Mouse (Mus musculus) forebrain, embryonic 16.5 days (tissue): ENCODE measurements around the gene Usp44. TPM values are rescaled to one million over a fixed set of nuclear protein-coding genes. Genes with fewer than 3 reads are reported as not detected.

Source experiments
- ATAC-seq: fragments of 200-750 bp; cut with Nextera tagmentation; 2 replicates; pipeline ENCODE4 v1.8.0; 2017; ENCODE audit warnings: mild to moderate bottlenecking, moderate library complexity
- H3K27ac ChIP-seq: fragments of 300-500 bp; sonication (generic); 2 replicates; pipeline ENCODE4 v1.5.1; 2014; ENCODE audit warnings: low read length, control low read depth
- H3K27me3 ChIP-seq: fragments of 300-500 bp; sonication (generic); replicated peaks from 2 replicates; pipeline ENCODE4 v1.6.1; 2014; ENCODE audit warnings: low read length; ENCODE audit not compliant: control insufficient read depth, insufficient read depth
- H3K36me3 ChIP-seq: fragments of 300-500 bp; sonication (generic); 2 replicates; pipeline ENCODE4 v1.6.1; 2014; ENCODE audit not compliant: control insufficient read depth, insufficient read depth
- H3K4me1 ChIP-seq: fragments of 300-500 bp; sonication (generic); replicated peaks from 2 replicates; pipeline ENCODE4 v1.6.1; 2014; ENCODE audit warnings: low read length; ENCODE audit not compliant: control insufficient read depth, insufficient read depth
- H3K4me2 ChIP-seq: fragments of 300-500 bp; sonication (generic); 2 replicates; pipeline ENCODE4 v1.6.1; 2014; ENCODE audit warnings: mild to moderate bottlenecking, low read length, control low read depth
- H3K4me3 ChIP-seq: fragments of 300-500 bp; sonication (generic); replicated peaks from 2 replicates; pipeline ENCODE4 v1.5.1; 2014; ENCODE audit warnings: mild to moderate bottlenecking, low read length, control low read depth
- H3K9ac ChIP-seq: fragments of 300-500 bp; sonication (generic); replicated peaks from 2 replicates; pipeline ENCODE4 v1.6.1; 2014; ENCODE audit warnings: low read depth, low read length, control low read depth
- H3K9me3 ChIP-seq: fragments of 300-500 bp; sonication (generic); 2 replicates; pipeline ENCODE4 v1.6.1; 2016; ENCODE audit warnings: low read length; ENCODE audit not compliant: control insufficient read depth
- WGBS: fragments of 180-500 bp; shearing (Covaris S2); extraction: QIAGEN DNeasy Blood & Tissue Kit; methylation state at CpG from one replicate; pipeline ENCODE4 v1.1.7; 2014; 5-methylcytosine and 5-hydroxymethylcytosine counted together
- polyA plus RNA-seq: library from polyadenylated mRNA; unstranded; fragments of >200 nt; fragmentation: Nextera tagmentation; extraction: Ambion mirVana; gene quantifications from 2 replicates; pipeline ENCODE4 v1.2.1, GENCODE M21; 2015

Gene Usp44
- polyA plus RNA-seq, 1 experiment from 2014 or later, result 0.82 TPM

GRCm38 (mm10) chr10:93882738-93883364 lies 51.5 kb downstream of the Usp44 start:
- Histone ChIP-seq H3K9me3 (no peaks in the 10 kb centered on the region), H3K4me1 (peaks cover 1% of the 10 kb centered on the region), H3K4me2 (no peak overlapping the region), H3K4me3 (no peak overlapping the region), H3K27me3 (no peaks in the 10 kb centered on the region), H3K27ac (no peak overlapping the region), H3K9ac (no peak overlapping the region), H3K36me3 (peaks cover 25% of the 10 kb centered on the region)
- ATAC-seq, result no peak
- WGBS, result 71% methylated on average over 8 of the region's 8 CpGs

- Histone ChIP-seq H3K36me3 (peaks cover 16% of the 10 kb centered on the region), H3K4me2 (no peak overlapping the region), H3K4me1 (peaks cover 17% of the 10 kb centered on the region), H3K9me3 (no peaks in the 10 kb centered on the region), H3K9ac (no peak overlapping the region), H3K27ac (no peak overlapping the region), H3K27me3 (no peaks in the 10 kb centered on the region), H3K4me3 (no peak overlapping the region)
- ATAC-seq, result no peak
- 90% methylated on average over 14 of the region's 14 CpGs for WGBS
Observed at GRCm38 (mm10) chr10:93885839-93886477, 54.6 kb downstream of the Usp44 start.

GRCm38 (mm10) chr10:93888590-93888934 lies 57.2 kb downstream of the Usp44 start:
- ATAC-seq, result no peak
- H3K27ac ChIP-seq, result peak overlapping the region; percentile 94
- H3K36me3 ChIP-seq, result peaks cover 16% of the 10 kb centered on the region
- peaks cover 17% of the 10 kb centered on the region for H3K4me1 ChIP-seq
- H3K4me2 ChIP-seq, result peak overlapping the region; percentile 95
- 20% methylated on average over 10 of the region's 10 CpGs for WGBS
- no peaks in the 10 kb centered on the region for H3K9me3 ChIP-seq
- H3K9ac ChIP-seq, result peak overlapping the region; percentile 95
- peak overlapping the region; percentile 99 for H3K4me3 ChIP-seq
- H3K27me3 ChIP-seq, result no peaks in the 10 kb centered on the region

- Histone ChIP-seq H3K27me3 (no peaks in the 10 kb centered on the region), H3K9ac (peak overlapping the region; percentile 95), H3K4me3 (peak overlapping the region; percentile 99), H3K36me3 (peaks cover 16% of the 10 kb centered on the region), H3K4me1 (peaks cover 17% of the 10 kb centered on the region), H3K27ac (peak overlapping the region; percentile 94), H3K4me2 (peak overlapping the region; percentile 95), H3K9me3 (no peaks in the 10 kb centered on the region)
- WGBS, result under 1% methylated on average over 38 of the region's 38 CpGs
- ATAC-seq, result peak; percentile 69
Observed at GRCm38 (mm10) chr10:93888935-93889578, 57.7 kb downstream of the Usp44 start.

- Histone ChIP-seq H3K4me3 (peak overlapping the region; percentile 99), H3K27ac (peak overlapping the region; percentile 94), H3K9me3 (no peaks in the 10 kb centered on the region), H3K36me3 (peaks cover 15% of the 10 kb centered on the region), H3K27me3 (no peaks in the 10 kb centered on the region), H3K9ac (peak overlapping the region; percentile 95), H3K4me1 (peaks cover 17% of the 10 kb centered on the region), H3K4me2 (peak overlapping the region; percentile 95)
- 0% methylated on average over 21 of the region's 30 CpGs for WGBS
- peak; percentile 100 for ATAC-seq
Observed at GRCm38 (mm10) chr10:93889579-93889950, 58.2 kb downstream of the Usp44 start.

- under 1% methylated on average over 22 of the region's 22 CpGs for WGBS
- H3K4me1 ChIP-seq, result peaks cover 17% of the 10 kb centered on the region
- H3K4me3 ChIP-seq, result peak overlapping the region; percentile 99
- H3K27ac ChIP-seq, result peak overlapping the region; percentile 94
- no peaks in the 10 kb centered on the region for H3K27me3 ChIP-seq
- peaks cover 11% of the 10 kb centered on the region for H3K36me3 ChIP-seq
- H3K4me2 ChIP-seq, result peak overlapping the region; percentile 95
- H3K9me3 ChIP-seq, result no peaks in the 10 kb centered on the region
- H3K9ac ChIP-seq, result peak overlapping the region; percentile 95
- ATAC-seq, result peak; percentile 54; the same call in 1 of the 2 replicates
Observed at GRCm38 (mm10) chr10:93889976-93890375, 58.6 kb downstream of the Usp44 start.

GRCm38 (mm10) chr10:93890565-93890964 lies 59.2 kb downstream of the Usp44 start:
- H3K27ac ChIP-seq, result no peak overlapping the region
- H3K4me3 ChIP-seq, result peak overlapping the region; percentile 99
- peaks cover 17% of the 10 kb centered on the region for H3K4me1 ChIP-seq
- 64% methylated on average over 4 of the region's 4 CpGs for WGBS
- no peak for ATAC-seq
- no peak overlapping the region for H3K9ac ChIP-seq
- peak overlapping the region; percentile 95 for H3K4me2 ChIP-seq
- H3K36me3 ChIP-seq, result peaks cover 7% of the 10 kb centered on the region
- H3K9me3 ChIP-seq, result no peaks in the 10 kb centered on the region
- H3K27me3 ChIP-seq, result no peaks in the 10 kb centered on the region

GRCm38 (mm10) chr10:93891031-93891430 lies 59.7 kb downstream of the Usp44 start:
- Histone ChIP-seq H3K9ac (no peak overlapping the region), H3K27me3 (no peaks in the 10 kb centered on the region), H3K27ac (no peak overlapping the region), H3K9me3 (no peaks in the 10 kb centered on the region), H3K4me2 (no peak overlapping the region), H3K4me3 (no peak overlapping the region), H3K36me3 (peaks cover 2% of the 10 kb centered on the region), H3K4me1 (peaks cover 17% of the 10 kb centered on the region)
- WGBS, result 100% methylated on average over 1 of the region's 1 CpGs
- ATAC-seq, result no peak

- WGBS, result 89% methylated on average over 4 of the region's 4 CpGs
Observed at GRCm38 (mm10) chr10:93892551-93892950, 61.2 kb downstream of the Usp44 start.

More at GRCm38 (mm10) chr10:93892551-93892950, 61.2 kb downstream of the Usp44 start:
- Histone ChIP-seq H3K27ac (no peak overlapping the region), H3K9me3 (no peaks in the 10 kb centered on the region), H3K9ac (no peak overlapping the region), H3K4me3 (no peak overlapping the region), H3K27me3 (no peaks in the 10 kb centered on the region), H3K36me3 (no peaks in the 10 kb centered on the region), H3K4me1 (peaks cover 17% of the 10 kb centered on the region), H3K4me2 (no peak overlapping the region)
- ATAC-seq, result no peak
